Mouse (Mus musculus) spleen, postnatal 36 days (tissue): ENCODE results near the gene Gm10490.
"Not testable (repeated sequence)": the region's sequence is repeated elsewhere in the genome, so short reads cannot be mapped to it uniquely, and the experiment has no call there.

Experiments
- DNase-seq, 2 experiments: peaks; one replicate each; pipeline ENCODE4 v3.0.0; 2022; ENCODE audit warnings: low spot score in 2 of 2, mixed read lengths in 1 of 2

The Gm10490 gene

DNA sequence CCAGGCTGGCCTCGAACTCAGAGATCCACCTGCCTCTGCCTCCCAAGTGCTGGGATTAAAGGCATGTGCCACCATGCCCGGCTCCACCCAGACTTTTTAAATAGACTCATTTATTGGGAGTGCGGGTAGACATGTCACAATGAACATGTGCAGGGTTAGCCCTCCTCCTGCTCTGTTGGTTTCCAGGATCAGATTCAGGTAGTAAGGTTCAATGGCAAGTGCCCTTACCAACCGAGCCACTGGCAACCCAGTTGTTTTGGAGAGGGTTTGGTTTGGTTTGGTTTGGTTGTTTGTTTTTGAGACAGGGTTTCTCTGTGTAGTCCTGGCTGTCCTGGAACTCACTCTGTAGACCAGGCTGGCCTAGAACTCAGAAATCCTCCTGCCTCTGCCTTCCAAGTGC lies at the start of gene Gm10490:
Gm10490 (plus strand) TSS at position 301 of the 400 bp plus-strand sequence.
- not testable (repeated sequence) for DNase-seq

DNA sequence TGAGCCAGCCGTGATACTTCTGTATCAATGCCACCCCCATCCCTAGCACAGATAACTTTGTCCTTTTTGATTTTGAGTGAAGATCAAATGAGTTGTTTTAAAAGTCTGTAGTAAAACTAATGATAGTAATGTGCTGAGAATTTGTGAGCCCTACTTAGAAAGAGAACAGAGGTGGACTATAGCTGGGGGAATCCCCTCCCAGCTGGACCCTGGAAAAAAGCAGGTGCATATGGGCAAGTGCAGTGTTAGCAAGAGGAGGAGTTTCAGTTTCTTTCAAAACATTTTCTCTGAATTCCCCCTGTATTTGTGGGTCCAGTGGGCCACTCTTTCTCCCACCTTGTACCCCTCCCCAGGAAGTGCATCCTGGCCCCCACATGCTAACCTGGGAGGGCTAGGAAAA lies 46.2 kb upstream of the Gm10490 start:
- no peak for DNase-seq

GRCm38 (mm10) chrX:7864551-7864950 lies 44.8 kb upstream of the Gm10490 start:
- peak; percentile 53 to 55 for DNase-seq

GRCm38 (mm10) chrX:7865343-7865742 lies 44.0 kb upstream of the Gm10490 start:
- peak; percentile 44 to 47 for DNase-seq

DNA sequence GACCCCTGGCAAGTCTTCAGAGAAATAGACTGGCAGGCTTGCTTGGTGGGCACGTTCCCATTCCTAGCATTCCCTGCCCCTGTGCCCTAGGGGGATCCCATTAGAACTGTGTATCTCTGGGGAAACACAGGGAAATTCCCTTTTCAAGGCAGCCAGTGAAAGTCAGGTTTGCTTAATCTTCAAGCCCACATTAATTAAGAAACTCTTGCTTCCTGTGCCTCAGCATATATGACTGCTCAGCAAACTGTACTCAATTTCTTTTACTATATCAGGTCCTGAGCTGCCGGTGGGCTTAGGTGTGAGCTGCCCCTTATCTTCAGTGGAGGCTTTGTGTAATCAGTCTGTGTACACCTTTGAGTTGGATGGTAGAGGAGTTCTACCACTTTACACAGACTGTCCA lies 43.6 kb upstream of the Gm10490 start:
- no peak for DNase-seq

DNA sequence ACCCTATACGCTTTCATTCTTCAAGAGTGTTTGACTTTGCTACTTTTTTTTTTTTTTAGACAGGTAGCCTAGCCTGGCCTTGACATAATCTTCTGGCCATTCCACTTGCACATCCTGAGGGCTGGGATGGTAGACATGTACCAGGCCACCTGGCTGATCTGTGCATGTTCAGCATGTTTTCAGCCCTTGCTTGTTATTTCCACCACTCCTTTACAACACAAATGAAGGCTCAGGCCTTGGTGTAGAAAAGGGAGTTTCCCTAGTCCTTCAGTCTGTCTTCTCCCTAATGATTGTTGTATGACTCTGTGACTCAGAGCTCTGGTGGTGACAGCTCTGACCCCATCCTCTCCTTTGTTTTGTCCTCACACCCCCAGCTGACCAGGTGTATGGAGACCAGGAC lies 42.2 kb upstream of the Gm10490 start:
- no peak for DNase-seq

- DNase-seq, result no peak
These were observed 40.8 kb upstream of the Gm10490 start for GRCm38 (mm10) chrX:7868506-7868905.

- DNase-seq, result no peak
These were observed 39.5 kb upstream of the Gm10490 start for GRCm38 (mm10) chrX:7869826-7870225.

- DNase-seq, result peak; percentile 90 to 91
These were observed 31.3 kb upstream of the Gm10490 start, which contains the start of gene Pim2 for GRCm38 (mm10) chrX:7878007-7878419. Gene Pim2, plus strand, starts transcription at chrX:7878262.

DNA sequence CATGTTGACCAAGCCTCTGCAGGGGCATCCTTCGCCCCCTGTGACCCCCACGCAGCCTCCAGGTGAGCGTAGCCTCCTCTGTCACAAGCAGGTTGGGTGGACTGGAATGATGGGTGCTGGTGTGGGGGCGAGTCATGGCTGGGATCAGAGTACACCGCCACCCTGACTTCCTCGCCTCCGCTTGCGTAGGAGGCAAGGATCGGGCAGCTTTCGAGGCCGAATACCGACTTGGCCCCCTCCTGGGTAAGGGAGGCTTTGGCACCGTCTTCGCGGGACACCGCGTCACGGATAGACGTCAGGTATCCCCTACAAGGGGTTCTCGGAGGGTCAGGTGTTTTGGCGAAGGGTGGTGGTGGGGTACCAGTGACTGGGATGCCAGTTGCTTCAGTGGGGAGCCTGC lies 30.8 kb upstream of the Gm10490 start:
- no peak for DNase-seq

GRCm38 (mm10) chrX:7879819-7880218 lies 29.5 kb upstream of the Gm10490 start:
- peak; percentile 77 to 78 for DNase-seq

GRCm38 (mm10) chrX:7883841-7884567 lies 25.3 kb upstream of the Gm10490 start, which contains the start of gene Slc35a2:
Gene Slc35a2, plus strand, starts transcription at chrX:7884028.
- peak; percentile 81 to 84 for DNase-seq

GRCm38 (mm10) chrX:7898211-7898610 lies 11.1 kb upstream of the Gm10490 start:
- DNase-seq, result peak; percentile 35 to 45

DNA sequence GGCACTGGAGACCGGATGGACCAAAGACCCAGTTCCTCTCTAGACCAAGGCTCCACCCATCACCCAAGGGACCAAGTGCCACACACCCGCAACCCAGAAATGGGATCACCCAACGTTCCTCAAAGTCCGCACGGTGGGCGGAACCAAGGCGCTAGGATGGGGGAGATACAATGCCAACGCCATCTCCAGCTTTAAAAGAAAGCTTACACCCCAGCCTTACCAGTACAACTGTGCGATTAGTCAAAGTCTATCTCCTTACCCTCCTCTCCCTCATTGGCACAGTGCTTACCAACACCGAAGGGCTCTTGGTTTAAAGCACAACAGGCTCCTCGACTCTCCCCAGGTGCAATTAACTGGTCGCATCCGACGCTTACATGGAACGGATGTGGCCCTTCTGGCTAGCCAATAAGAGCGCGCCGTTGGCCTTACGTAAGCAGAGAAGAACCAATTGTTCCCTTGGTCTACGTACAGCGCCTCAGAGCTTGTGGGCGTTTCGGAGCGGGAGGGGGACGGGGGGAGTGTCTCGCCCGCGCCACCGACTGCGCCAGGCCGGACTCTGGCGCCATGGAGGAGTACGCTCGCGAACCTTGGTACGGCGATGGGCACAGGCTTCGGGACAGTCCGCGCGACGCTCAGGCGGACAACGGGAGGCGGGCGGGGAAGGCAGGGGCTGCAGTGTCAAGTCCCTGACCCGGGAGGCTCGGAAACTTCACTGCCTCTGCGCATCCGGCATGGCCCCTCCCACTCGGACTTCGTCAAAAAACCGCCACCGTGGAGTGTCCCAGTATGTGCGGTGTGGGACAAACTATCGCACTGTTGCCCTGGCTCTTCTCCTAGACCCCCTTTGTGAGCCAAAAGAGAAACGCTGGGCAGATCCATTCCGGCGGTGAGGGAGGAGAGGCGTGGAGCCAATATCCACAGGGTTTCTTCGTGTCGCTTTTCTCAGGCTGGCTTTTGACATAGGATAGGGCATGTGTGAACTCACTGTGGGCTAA lies 10.2 kb upstream of the Gm10490 start, which contains the start of the genes Pqbp1 and Timm17b:
Pqbp1 (minus strand) TSS at position 390 of the 995 bp plus-strand sequence.
Timm17b (plus strand) TSS at position 478 of the 995 bp plus-strand sequence.
- peak; percentile 89 to 91 for DNase-seq

DNA sequence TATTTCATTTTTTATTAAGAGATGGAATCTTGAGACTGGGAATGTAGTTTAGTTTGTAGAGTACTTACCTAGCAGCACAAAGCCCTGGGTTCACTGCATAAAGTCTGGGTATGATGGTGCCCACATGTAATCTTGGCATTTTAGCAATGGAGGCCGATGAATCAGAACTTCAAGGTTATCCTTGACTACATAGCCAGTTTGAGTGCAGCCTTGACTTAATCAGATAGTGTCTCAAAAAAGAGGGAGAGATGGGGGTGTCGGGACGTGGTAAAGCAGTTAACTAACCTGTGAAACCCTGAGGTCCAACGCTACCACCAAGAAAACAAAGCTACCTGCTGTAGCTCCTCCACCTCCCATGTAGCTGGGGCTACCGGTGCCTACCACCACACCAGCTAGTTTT lies 4.9 kb upstream of the Gm10490 start:
- no peak for DNase-seq

GRCm38 (mm10) chrX:7907735-7908134 lies 1.6 kb upstream of the Gm10490 start, which contains the start of gene Gm10491:
Gene Gm10491, minus strand, starts transcription at chrX:7907835.
- no peak for DNase-seq

DNA sequence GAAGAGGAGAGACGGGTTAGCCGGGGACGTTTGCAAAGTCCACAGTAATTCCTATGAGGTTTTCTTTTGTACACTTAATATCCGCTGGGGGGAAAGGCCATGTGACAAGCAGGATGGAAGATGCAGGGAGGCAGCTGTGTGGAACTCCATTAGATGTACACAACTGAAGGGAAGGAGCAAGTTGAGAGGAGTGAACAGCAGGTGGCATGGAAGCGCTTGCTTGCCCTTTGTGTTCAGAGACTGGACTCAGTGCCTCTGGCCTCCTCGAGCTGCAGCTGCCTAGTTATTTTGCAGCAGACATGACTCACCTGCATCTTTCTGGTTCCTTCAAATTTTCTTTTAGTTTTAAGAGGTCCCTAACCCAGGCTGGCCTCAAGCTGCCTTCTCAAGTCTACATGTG lies 1.1 kb downstream of the Gm10490 start:
- DNase-seq, result no peak

DNA sequence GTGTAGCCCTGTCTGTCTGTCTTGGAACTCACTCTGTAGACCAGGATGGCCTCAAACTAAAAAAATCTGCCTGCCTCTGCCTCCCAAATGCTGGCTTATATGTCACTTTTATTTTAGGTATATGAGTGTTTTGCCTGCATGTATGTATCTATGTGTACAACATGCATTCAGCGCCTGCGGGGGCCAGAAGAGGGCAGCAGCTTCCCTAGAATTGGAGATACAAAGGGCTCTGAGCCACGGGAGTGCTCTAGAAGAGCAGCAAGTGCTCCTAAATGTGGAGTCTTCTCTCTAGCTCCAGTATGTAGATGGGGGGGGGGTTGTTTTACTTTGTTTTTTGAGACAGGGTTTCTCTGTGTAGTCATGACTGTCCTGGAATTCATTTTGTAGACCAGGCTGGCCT lies 6.3 kb downstream of the Gm10490 start:
- peak; percentile 11 to 24 for DNase-seq

- DNase-seq, result not testable (repeated sequence)
These were observed 8.6 kb downstream of the Gm10490 start for GRCm38 (mm10) chrX:7917960-7918359.

- no peak for DNase-seq
These were observed 10.4 kb downstream of the Gm10490 start, which contains the start of gene Pcsk1n for GRCm38 (mm10) chrX:7919601-7920383. Gene Pcsk1n, plus strand, starts transcription at chrX:7919822.

GRCm38 (mm10) chrX:7922032-7922431 lies 12.7 kb downstream of the Gm10490 start:
- DNase-seq, result no peak
